Comparison of ENCODE assay signal across 9 mouse cellular contexts in genomic region chr1:88586823-88587820, GRCm38 (mm10).
DNase-seq lines count a peak whose midpoint lies in the region; ATAC-seq lines count a peak whose summit lies in the region.
"Had no signal": no experiment of that assay in that cellular context is flagged by ENCODE, and none has a peak within 500 bp of the region (broad histone marks: within the 10 kb centered on the region; RNA-seq: fewer than 3 reads in every experiment).

No protein-coding gene starts in this region.

- H3K36me3 ChIP-seq in forebrain, embryonic 10.5 days (replicated peaks): no peaks in the 10 kb centered on the region
- H3K36me3 ChIP-seq: neural tube, embryonic 12.5 days had no signal

- H3K9me3 ChIP-seq in forebrain, embryonic 10.5 days: no peaks in the 10 kb centered on the region
- H3K9me3 ChIP-seq: neural tube, embryonic 12.5 days had no signal

- peak; percentile 12 to 35 for DNase-seq in frontal cortex, postnatal 10 days (ENCODE audit: low spot score in 2 of 2)
- no peak for DNase-seq in frontal cortex, adult 2 months (ENCODE audit: extremely low spot score in 1 of 2, low spot score in 1 of 2)
- DNase-seq in CD4-positive helper T cell, adult 2 months (ENCODE audit: low read depth, low spot score): peak; percentile 95
- DNase-seq in lung, postnatal 10 days: peak; percentile 37
- DNase-seq in thymus, postnatal 36 days: peak; percentile 33 to 47
- DNase-seq in kidney, adult 8-10 months: no peak
- no peak for DNase-seq in forebrain, embryonic 10.5 days (ENCODE audit: extremely low spot score, low spot score)

- no peak overlapping the region for H3K4me3 ChIP-seq in forebrain, embryonic 10.5 days
- H3K4me3 ChIP-seq: neural tube, embryonic 12.5 days had no signal

- 0 out of 2 replicates have a peak, but pooled peaks cover 7% of the 10 kb centered on the region for H3K27me3 ChIP-seq in forebrain, embryonic 10.5 days (ENCODE audit: poor library complexity, severe bottlenecking)
- H3K27me3 ChIP-seq: neural tube, embryonic 12.5 days had no signal

- H3K4me1 ChIP-seq in forebrain, embryonic 10.5 days: peaks cover 5% of the 10 kb centered on the region; the same call in 1 of the 2 replicates
- H3K4me1 ChIP-seq: neural tube, embryonic 12.5 days had no signal

- WGBS in forebrain, embryonic 10.5 days: 85% methylated on average over 13 of the region's 13 CpGs

- ATAC-seq in granulocyte monocyte progenitor cell, adult 5-6 weeks (replicated peaks; ENCODE audit: poor library complexity, severe bottlenecking): peak; percentile 90

- H3K27ac ChIP-seq in forebrain, embryonic 10.5 days: no peak overlapping the region
- H3K27ac ChIP-seq: neural tube, embryonic 12.5 days had no signal

Comparison
In these comparisons a context has a peak if more than half of its experiments do, and no peak if none do; other contexts are left out.
1. DNase-seq: peak in frontal cortex, postnatal 10 days (2 of 2), CD4-positive helper T cell, adult 2 months (single experiment), lung, postnatal 10 days (single experiment) and thymus, postnatal 36 days (2 of 2); none in frontal cortex, adult 2 months (0 of 2), kidney, adult 8-10 months (0 of 2) and forebrain, embryonic 10.5 days (single experiment).